In genomic region chr17:71775279-71775678, GRCm38 (mm10) we compare ENCODE assay signal across 14 mouse cellular contexts. TPM values are rescaled to one million over a fixed set of nuclear protein-coding genes. Genes with fewer than 3 reads are reported as not detected.
"Had no signal": no experiment of that assay in that cellular context is flagged by ENCODE, and none has a peak within 500 bp of the region (broad histone marks: within the 10 kb centered on the region; RNA-seq: fewer than 3 reads in every experiment).

No protein-coding gene starts in this region.

- DNase-seq: lung, adult 18-20 months; lung, embryonic 14.5 days; lung, postnatal 10 days; lung, postnatal 4 days; midbrain, embryonic 14.5 days; retina, postnatal 1 day; right cerebral cortex, postnatal 25 days; right cerebral cortex, postnatal 4 days; spleen, adult 18-20 months; thymus, adult 2 months; thymus, postnatal 25 days; thymus, postnatal 4 days had no signal

RNA-seq across cellular contexts. Expression of gene Pcare, which starts 22.6 kb away (rescaled TPM):
- total RNA-seq: megakaryocyte, adult 5-6 weeks; megakaryocyte-erythroid progenitor cell, adult 5-6 weeks had no signal
